Mouse (Mus musculus) Muller cell, postnatal 12 days (primary cell): ENCODE data around the gene Pdzd2.
A peak's percentile ranks its signal among the peaks of the same experiment; 100 is the strongest.

Experiments used
- DNase-seq: peaks from one replicate; pipeline ENCODE4 v3.0.0-alpha.2; 2015; ENCODE audit errors: inconsistent ontology term

Pdzd2 gene

GRCm38 (mm10) chr15:12539618-12540302, 200.0 kb downstream of the Pdzd2 start:
- DNase-seq: no peak

- no peak for DNase-seq
Observed at GRCm38 (mm10) chr15:12533254-12533653, 206.5 kb downstream of the Pdzd2 start.

DNA sequence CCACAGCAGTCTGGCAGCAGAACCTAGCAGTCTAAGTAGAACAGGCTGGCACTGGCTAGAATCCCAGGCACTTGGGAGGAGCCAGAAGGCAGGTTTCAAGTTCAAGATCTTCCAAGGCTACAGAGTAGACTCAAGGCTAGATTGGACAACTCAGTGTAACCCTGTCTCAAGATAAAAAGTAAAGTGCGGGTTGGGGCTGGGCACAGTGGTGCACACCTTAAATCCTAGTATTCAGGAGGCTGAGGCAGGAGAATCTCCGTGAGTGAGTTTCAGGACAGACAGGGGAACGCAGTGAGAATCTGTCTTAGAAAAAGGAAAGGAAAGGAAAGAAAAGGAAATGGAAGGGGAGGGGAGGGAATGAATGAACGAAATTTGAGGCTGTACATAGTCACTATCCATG, 207.2 kb downstream of the Pdzd2 start:
- no peak for DNase-seq

GRCm38 (mm10) chr15:12522810-12523209, 216.9 kb downstream of the Pdzd2 start:
- no peak for DNase-seq

- peak; percentile 82 for DNase-seq
Observed at GRCm38 (mm10) chr15:12520292-12520691, 219.4 kb downstream of the Pdzd2 start.

- DNase-seq: peak; percentile 97
Observed at GRCm38 (mm10) chr15:12518370-12518973, 221.3 kb downstream of the Pdzd2 start.

- no peak for DNase-seq
Observed at GRCm38 (mm10) chr15:12517314-12517813, 222.4 kb downstream of the Pdzd2 start.

DNA sequence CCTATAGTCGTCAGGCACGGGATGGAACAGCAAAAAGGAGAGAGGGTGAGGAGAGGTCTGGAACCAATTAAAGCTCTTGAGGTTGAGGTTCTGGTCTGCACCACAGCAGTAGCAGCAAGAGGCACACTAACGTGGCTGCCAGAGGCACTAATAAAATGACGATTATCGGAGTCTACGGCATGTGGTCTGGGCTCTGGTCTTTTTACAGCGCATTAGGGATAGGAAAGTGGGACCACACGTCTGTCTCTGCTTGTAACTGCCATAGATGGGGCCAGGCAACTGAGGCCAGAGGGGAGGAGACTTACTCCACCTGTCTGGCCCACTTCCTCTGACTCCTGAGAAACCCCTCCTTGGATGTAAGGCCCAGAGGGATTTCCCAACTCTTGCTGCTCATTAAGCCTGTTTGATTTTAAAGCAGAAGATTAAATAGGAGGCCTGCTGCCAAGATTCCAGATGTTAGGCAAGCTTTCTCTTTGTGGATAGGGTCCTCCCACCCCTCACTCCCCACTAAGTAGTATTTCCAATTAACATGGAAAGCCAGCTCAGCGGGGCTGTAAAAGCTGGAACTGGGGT, 224.4 kb downstream of the Pdzd2 start:
- no peak for DNase-seq

DNA sequence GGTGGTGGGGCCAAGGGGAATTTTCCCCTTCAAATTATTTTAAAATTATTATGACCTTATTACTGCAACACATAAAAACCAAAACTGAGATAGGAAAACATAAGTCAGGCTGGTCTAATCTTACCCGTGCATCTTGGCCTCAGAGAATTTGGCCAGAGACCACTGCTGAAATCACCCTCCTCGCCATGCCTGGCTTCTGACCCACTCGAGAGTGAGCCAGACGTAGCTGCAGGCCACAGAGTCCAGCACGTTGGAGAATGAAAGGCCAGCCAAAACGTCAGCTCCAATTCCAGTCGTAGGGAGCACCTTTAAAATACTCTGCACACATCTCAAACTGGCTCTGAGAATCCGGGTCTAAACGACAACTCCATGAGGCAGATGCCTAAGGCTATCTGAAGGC, 226.2 kb downstream of the Pdzd2 start:
- DNase-seq: no peak

DNA sequence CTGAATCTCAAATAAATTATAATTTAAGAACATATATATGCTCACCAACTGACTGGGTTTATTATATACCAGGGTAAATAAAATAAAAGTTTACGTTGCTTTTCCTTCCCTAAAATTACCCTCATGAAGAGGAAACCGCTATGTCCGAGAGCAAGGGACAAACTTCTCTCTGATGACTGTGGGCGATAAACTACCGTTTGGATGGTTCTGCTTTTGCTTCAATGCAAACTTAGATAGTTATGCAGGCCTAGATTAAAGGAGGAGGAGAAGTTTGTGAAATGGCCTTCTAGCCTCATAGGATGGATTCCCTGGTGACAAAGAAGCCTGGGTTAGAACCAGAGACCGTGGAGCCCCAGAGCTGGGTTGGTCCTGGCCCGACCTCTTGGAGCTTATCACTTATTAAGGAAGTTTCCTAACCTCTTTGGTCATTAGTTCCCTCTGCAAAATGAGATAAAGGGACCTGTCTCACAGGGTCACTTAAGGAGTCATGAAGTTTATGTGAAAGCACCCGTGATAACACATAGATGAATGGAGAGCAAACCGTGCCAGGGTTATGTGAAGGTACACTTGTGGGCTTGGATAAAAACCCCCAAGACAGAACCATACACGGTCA, 230.9 kb downstream of the Pdzd2 start:
- DNase-seq: no peak

GRCm38 (mm10) chr15:12507523-12507922, 232.2 kb downstream of the Pdzd2 start:
- DNase-seq: no peak

- no peak for DNase-seq
Observed at GRCm38 (mm10) chr15:12506514-12506913, 233.2 kb downstream of the Pdzd2 start.

DNA sequence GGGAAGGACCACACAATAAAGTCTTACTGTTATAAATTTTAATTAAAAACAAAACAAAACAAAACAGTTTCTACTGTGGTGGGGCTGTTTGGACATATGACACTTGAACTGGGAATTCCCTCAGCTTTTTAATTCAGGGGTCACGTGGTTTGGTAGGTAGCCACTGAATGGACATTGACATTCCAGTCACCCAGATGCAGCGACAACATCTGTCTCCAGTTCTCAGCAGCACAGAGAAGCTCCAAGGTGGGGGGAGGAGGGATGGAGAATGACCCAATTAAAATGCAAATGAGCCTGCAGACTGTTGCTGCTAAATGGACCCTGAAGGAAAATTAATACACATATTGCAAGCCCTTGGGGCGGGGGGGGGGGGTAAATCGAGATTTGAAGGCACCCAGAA, 233.6 kb downstream of the Pdzd2 start:
- DNase-seq: peak; percentile 32

DNA sequence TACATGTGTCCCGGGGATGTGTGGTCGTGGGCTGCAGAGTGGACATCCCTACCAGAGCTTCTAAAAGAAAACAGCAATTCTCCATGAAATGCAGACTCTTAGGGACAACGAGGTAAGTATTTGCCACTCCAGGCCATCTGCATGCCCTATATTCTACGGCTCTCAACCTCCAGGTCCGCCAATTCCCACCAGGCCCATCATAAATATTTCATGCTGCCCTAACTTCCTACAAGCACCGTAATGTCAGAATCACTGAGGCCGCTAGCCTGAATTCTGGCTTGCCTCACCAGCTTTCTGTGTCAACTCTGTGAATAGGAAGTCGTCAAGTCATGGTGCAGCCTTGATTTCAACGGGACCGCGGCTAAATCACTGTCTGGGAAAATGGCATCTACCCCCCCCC, 234.2 kb downstream of the Pdzd2 start:
- no peak for DNase-seq

- no peak for DNase-seq
Observed at GRCm38 (mm10) chr15:12503907-12504306, 235.8 kb downstream of the Pdzd2 start.

DNA sequence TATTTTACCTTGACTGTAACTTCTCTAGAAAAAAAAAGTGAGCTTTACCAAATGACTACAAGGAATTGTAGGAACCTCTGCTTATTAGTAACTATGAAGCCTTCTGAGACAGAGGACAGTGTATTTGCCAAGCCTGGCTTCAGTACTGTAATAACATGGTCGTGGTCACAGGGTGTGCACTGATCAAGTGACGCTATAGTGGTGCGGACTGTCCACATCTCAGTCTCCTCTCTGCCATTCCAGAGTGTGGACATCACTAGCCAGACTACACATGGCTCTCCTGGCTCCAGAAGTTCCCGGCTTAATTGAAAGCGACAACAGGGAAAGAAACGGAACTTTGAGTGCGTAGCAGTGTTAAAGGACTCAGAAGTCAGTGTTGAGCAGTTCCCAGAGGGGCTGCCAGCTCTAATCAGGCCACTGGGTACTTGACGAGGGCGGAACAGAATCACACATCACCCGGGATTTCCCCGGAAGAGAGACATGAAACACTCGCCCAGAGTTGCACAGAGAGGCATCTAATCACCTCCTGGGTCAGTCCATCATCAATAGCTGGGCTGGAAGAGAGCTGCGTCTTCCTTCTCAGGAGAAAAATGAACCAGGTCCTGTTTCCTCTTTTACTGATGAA, 237.7 kb downstream of the Pdzd2 start:
- DNase-seq: peak; percentile 86

- no peak for DNase-seq
Observed at GRCm38 (mm10) chr15:12500674-12501073, 239.1 kb downstream of the Pdzd2 start.

GRCm38 (mm10) chr15:12494084-12494483, 245.6 kb downstream of the Pdzd2 start:
- no peak for DNase-seq

GRCm38 (mm10) chr15:12493258-12493657, 246.5 kb downstream of the Pdzd2 start:
- no peak for DNase-seq

DNA sequence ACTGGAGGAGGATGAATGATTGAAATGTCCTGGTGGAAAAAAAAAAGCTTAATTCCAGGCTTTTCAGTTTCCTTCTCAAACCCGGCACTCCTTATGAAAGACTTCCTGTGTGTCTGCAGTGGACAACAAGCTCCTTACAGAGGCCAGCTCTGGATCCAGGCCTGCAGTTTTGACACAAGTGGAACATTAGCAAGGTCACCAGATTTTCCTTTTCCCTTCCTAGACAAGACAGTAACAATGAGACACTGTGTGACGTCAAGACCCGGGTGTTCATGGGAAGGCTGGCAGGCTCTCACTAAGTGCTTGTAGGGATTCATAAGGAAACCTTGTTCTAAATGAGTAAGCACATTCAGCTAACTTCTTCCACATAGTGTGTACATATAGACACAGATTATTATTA, 248.8 kb downstream of the Pdzd2 start:
- peak; percentile 76 for DNase-seq

DNA sequence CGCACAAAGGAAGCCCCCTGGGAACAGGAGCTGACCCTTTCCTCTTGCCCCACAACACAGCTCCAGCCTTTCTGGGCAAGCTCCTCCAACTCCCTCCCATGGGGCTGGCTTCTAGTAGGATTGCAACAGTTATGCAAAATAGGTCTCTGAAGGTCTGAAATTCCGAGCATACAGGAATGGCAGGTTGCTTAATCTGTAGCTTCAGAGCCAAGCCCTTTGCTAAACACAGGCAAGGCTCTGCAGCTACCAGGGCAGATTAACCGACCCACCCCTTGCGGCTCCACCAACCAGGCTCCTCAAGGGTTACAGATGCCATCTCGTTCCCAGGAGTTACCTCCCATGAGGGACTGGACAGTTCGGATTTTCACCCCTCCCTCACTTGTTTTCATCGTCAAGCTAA, 249.2 kb downstream of the Pdzd2 start:
- DNase-seq: no peak

- DNase-seq: no peak
Observed at GRCm38 (mm10) chr15:12488316-12488715, 251.4 kb downstream of the Pdzd2 start.
